26 mouse cellular contexts compared by ENCODE assay signal in genomic region chr6:61931622-61932021, GRCm38 (mm10).
DNase-seq lines count a peak whose midpoint lies in the region; ATAC-seq lines count a peak whose summit lies in the region.
"Had no signal": no experiment of that assay in that cellular context is flagged by ENCODE, and none has a peak within 500 bp of the region (broad histone marks: within the 10 kb centered on the region; RNA-seq: fewer than 3 reads in every experiment).

No protein-coding gene starts in this region.

- H3K9ac ChIP-seq in lung, embryonic 15.5 days = no peak overlapping the region
- no peak overlapping the region for H3K9ac ChIP-seq in lung, embryonic 16.5 days (ENCODE audit: low read length)
- no peak overlapping the region for H3K9ac ChIP-seq in kidney, embryonic 14.5 days (ENCODE audit: low read depth, low read length)
- H3K9ac ChIP-seq: embryonic facial prominence, embryonic 13.5 days; embryonic facial prominence, embryonic 15.5 days; forebrain, embryonic 12.5 days had no signal

- H3K4me1 ChIP-seq in lung, embryonic 15.5 days = no peaks in the 10 kb centered on the region
- no peaks in the 10 kb centered on the region for H3K4me1 ChIP-seq in lung, embryonic 16.5 days (replicated peaks; ENCODE audit: control insufficient read depth, insufficient read depth, low read length)
- no peaks in the 10 kb centered on the region for H3K4me1 ChIP-seq in kidney, embryonic 14.5 days (ENCODE audit: control insufficient read depth, insufficient read depth, low read length)
- H3K4me1 ChIP-seq: embryonic facial prominence, embryonic 13.5 days; embryonic facial prominence, embryonic 15.5 days; forebrain, embryonic 10.5 days; forebrain, embryonic 12.5 days had no signal

- no peak overlapping the region for H3K4me2 ChIP-seq in lung, embryonic 15.5 days
- H3K4me2 ChIP-seq in lung, embryonic 16.5 days (ENCODE audit: low read depth, low read length) = no peak overlapping the region
- H3K4me2 ChIP-seq in kidney, embryonic 14.5 days (replicated peaks; ENCODE audit: low read depth, low read length) = no peak overlapping the region
- H3K4me2 ChIP-seq: embryonic facial prominence, embryonic 13.5 days; embryonic facial prominence, embryonic 15.5 days; forebrain, embryonic 12.5 days had no signal

- H3K4me3 ChIP-seq in lung, embryonic 15.5 days = no peak overlapping the region
- no peak overlapping the region for H3K4me3 ChIP-seq in lung, embryonic 16.5 days (ENCODE audit: low read length)
- H3K4me3 ChIP-seq in kidney, embryonic 14.5 days (ENCODE audit: low read length) = no peak overlapping the region
- H3K4me3 ChIP-seq: embryonic facial prominence, embryonic 13.5 days; embryonic facial prominence, embryonic 15.5 days; erythroblast, embryonic 14.5 days; forebrain, embryonic 10.5 days; forebrain, embryonic 12.5 days had no signal

- peak; percentile 22 for DNase-seq in lung, postnatal 10 days
- DNase-seq in lung, postnatal 25 days (ENCODE audit: low spot score) = peak; percentile 42
- no peak for DNase-seq in heart, adult 11 months
- no peak for DNase-seq in kidney, adult 9 months
- no peak for DNase-seq in gastrocnemius, postnatal 36 days
- DNase-seq: adrenal gland, adult 8-10 months; adrenal gland, postnatal 14 days; adrenal gland, postnatal 36 days; cerebellum, adult 11-12 months; cerebellum, adult 2 months; cerebellum, adult 9-10 months; cerebellum, postnatal 10 days; cerebellum, postnatal 25 days; embryo, embryonic 11 days had no signal

- no peaks in the 10 kb centered on the region for H3K9me3 ChIP-seq in lung, embryonic 15.5 days
- no peaks in the 10 kb centered on the region for H3K9me3 ChIP-seq in lung, embryonic 16.5 days (ENCODE audit: control insufficient read depth, low read length)
- no peaks in the 10 kb centered on the region for H3K9me3 ChIP-seq in kidney, embryonic 14.5 days (ENCODE audit: control insufficient read depth, low read length)
- H3K9me3 ChIP-seq: embryonic facial prominence, embryonic 13.5 days; embryonic facial prominence, embryonic 15.5 days; forebrain, embryonic 10.5 days; forebrain, embryonic 12.5 days had no signal

- H3K27me3 ChIP-seq in lung, embryonic 15.5 days = no peaks in the 10 kb centered on the region
- H3K27me3 ChIP-seq in lung, embryonic 16.5 days (ENCODE audit: control insufficient read depth, insufficient read depth, low read depth, low read length) = no peaks in the 10 kb centered on the region
- H3K27me3 ChIP-seq in kidney, embryonic 14.5 days (ENCODE audit: control insufficient read depth, insufficient read depth, low read length) = no peaks in the 10 kb centered on the region
- H3K27me3 ChIP-seq: embryonic facial prominence, embryonic 13.5 days; embryonic facial prominence, embryonic 15.5 days; forebrain, embryonic 12.5 days; Patski had no signal

- no peaks in the 10 kb centered on the region for H3K36me3 ChIP-seq in lung, embryonic 15.5 days
- no peaks in the 10 kb centered on the region for H3K36me3 ChIP-seq in lung, embryonic 16.5 days (ENCODE audit: control insufficient read depth, insufficient read depth, low read length)
- H3K36me3 ChIP-seq in kidney, embryonic 14.5 days (ENCODE audit: control insufficient read depth, insufficient read depth, low read length) = no peaks in the 10 kb centered on the region
- H3K36me3 ChIP-seq: embryonic facial prominence, embryonic 13.5 days; embryonic facial prominence, embryonic 15.5 days; forebrain, embryonic 10.5 days; forebrain, embryonic 12.5 days had no signal

- 34% methylated on average over 1 of the region's 1 CpGs for WGBS in lung, embryonic 15.5 days
- WGBS in lung, embryonic 16.5 days = 39% methylated on average over 1 of the region's 1 CpGs
- 62% methylated on average over 1 of the region's 1 CpGs for WGBS in kidney, embryonic 14.5 days

- ATAC-seq in lung, embryonic 15.5 days (ENCODE audit: borderline replicate concordance, extremely low read depth, low FRiP score, low TSS enrichment) = peak; percentile 93; the same call in 1 of the 2 replicates
- peak; percentile 97 for ATAC-seq in lung, embryonic 16.5 days (ENCODE audit: low read depth)
- no peak for ATAC-seq in kidney, embryonic 14.5 days (ENCODE audit: low FRiP score, low TSS enrichment)
- ATAC-seq: activated CD4-positive, CD25-positive, alpha-beta regulatory T cell, adult 4 months; forebrain, embryonic 14.5 days; forebrain, embryonic 16.5 days; Patski had no signal

- intact Hi-C loops in gastrocnemius, postnatal 36 days (cut with DNase I) = no loop called here

- H3K27ac ChIP-seq in lung, embryonic 15.5 days = no peak overlapping the region
- no peak overlapping the region for H3K27ac ChIP-seq in lung, embryonic 16.5 days (ENCODE audit: low read length)
- no peak overlapping the region for H3K27ac ChIP-seq in kidney, embryonic 14.5 days (ENCODE audit: low read depth, low read length)
- H3K27ac ChIP-seq: embryonic facial prominence, embryonic 13.5 days; embryonic facial prominence, embryonic 15.5 days; forebrain, embryonic 10.5 days; forebrain, embryonic 12.5 days had no signal

Comparison
In these comparisons a context has a peak if more than half of its experiments do, and no peak if none do; other contexts are left out.
1. DNase-seq: peak in lung, postnatal 10 days (single experiment) and lung, postnatal 25 days (single experiment); none in heart, adult 11 months (single experiment), kidney, adult 9 months (single experiment) and gastrocnemius, postnatal 36 days (0 of 2).